Mouse (Mus musculus) lung, embryonic 15.5 days (tissue): ENCODE measurements around the gene Zfp874a. TPM values are rescaled to one million over a fixed set of nuclear protein-coding genes. Genes with fewer than 3 reads are reported as not detected.
"Not testable (repeated sequence)": the region's sequence is repeated elsewhere in the genome, so short reads cannot be mapped to it uniquely, and the experiment has no call there.

ENCODE experiments used
- ATAC-seq: fragments of 200-750 bp; cut with Nextera tagmentation; 2 replicates; pipeline ENCODE4 v1.8.0; 2017; ENCODE audit warnings: moderate number of reproducible peaks, borderline replicate concordance; ENCODE audit not compliant: low FRiP score, low TSS enrichment; ENCODE audit errors: extremely low read depth
- H3K27ac ChIP-seq: fragments of 300-500 bp; sonication (generic); 2 replicates; pipeline ENCODE4 v1.5.1; 2015; ENCODE audit warnings: moderate library complexity, mild to moderate bottlenecking, inconsistent platforms
- H3K27me3 ChIP-seq: fragments of 300-500 bp; sonication (generic); 2 replicates; pipeline ENCODE4 v1.6.1; 2015; ENCODE audit warnings: inconsistent platforms
- H3K36me3 ChIP-seq: fragments of 300-500 bp; sonication (generic); 2 replicates; pipeline ENCODE4 v1.6.1; 2015; ENCODE audit warnings: inconsistent platforms
- H3K4me1 ChIP-seq: fragments of 300-500 bp; sonication (generic); 2 replicates; pipeline ENCODE4 v1.6.1; 2015; ENCODE audit warnings: inconsistent platforms
- H3K4me2 ChIP-seq: fragments of 300-500 bp; sonication (generic); 2 replicates; pipeline ENCODE4 v1.6.1; 2015; ENCODE audit warnings: inconsistent platforms, mild to moderate bottlenecking, moderate library complexity
- H3K4me3 ChIP-seq: fragments of 300-500 bp; sonication (generic); 2 replicates; pipeline ENCODE4 v1.5.1; 2015; ENCODE audit warnings: mild to moderate bottlenecking, inconsistent platforms
- H3K9ac ChIP-seq: fragments of 300-500 bp; sonication (generic); 2 replicates; pipeline ENCODE4 v1.6.1; 2015; ENCODE audit warnings: inconsistent platforms
- H3K9me3 ChIP-seq: fragments of 300-500 bp; sonication (generic); 2 replicates; pipeline ENCODE4 v1.6.1; 2016; ENCODE audit warnings: inconsistent platforms
- WGBS: fragments of 180-500 bp; shearing (Covaris S2); methylation state at CpG from one replicate; pipeline ENCODE4 v1.1.7; 2015; 5-methylcytosine and 5-hydroxymethylcytosine counted together
- polyA plus RNA-seq: library from polyadenylated mRNA; unstranded; fragments of >200 nt; fragmentation: Nextera tagmentation; extraction: Ambion mirVana; gene quantifications from 2 replicates; pipeline ENCODE4 v1.2.1, GENCODE M21; 2015

The Zfp874a gene
- polyA plus RNA-seq, 1 experiment from 2014 or later: 9.6 TPM

DNA sequence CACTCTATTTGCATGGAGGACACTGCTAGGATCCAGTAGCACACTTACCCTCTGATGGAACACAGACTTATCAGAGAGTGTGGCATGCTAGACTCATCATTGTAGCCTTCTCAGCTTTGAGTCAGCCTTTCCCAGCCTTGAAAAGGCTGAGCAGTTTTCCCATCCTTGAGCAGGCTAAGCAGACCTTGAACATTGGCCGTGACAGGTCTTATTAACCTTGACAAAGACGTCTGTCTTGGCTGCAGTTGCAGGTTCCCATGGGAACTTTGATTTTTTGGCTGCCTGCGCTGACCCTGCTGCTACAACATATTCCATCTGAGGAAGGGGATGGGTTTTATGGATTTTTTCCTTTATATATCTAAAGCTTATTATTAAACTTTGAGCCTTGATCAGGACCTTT is 23.3 kb downstream of the Zfp874a start:
- Histone ChIP-seq H3K4me3 (no peak overlapping the region), H3K36me3 (no peaks in the 10 kb centered on the region), H3K9me3 (no peaks in the 10 kb centered on the region), H3K4me2 (no peak overlapping the region), H3K27me3 (no peaks in the 10 kb centered on the region), H3K27ac (no peak overlapping the region), H3K9ac (no peak overlapping the region), H3K4me1 (no peaks in the 10 kb centered on the region)
- no peak for ATAC-seq
- WGBS: 82% methylated on average over 3 of the region's 3 CpGs

DNA sequence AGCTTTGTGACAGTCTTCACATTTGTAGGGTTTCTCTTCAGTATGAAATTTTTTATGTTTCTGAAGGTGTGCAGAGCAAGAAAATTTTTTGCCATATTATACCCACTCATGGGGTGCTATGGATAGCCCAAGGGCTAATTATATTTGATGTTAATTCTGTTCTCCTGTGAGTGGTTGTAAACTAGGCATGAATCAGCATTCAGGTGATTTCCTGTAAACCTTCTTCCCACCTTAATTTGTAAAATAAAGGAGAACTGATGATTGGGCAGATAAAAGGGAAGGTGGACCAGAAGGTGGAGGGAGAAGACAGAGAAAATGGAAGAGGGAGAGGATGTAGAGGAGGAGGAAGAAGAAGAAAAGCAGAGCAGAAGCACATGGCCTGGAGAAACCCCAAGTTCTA is 25.7 kb downstream of the Zfp874a start:
- not testable (repeated sequence) for H3K4me2 ChIP-seq, H3K4me1 ChIP-seq, H3K4me3 ChIP-seq, H3K27me3 ChIP-seq, ATAC-seq, H3K9me3 ChIP-seq, H3K27ac ChIP-seq, H3K9ac ChIP-seq, H3K36me3 ChIP-seq

DNA sequence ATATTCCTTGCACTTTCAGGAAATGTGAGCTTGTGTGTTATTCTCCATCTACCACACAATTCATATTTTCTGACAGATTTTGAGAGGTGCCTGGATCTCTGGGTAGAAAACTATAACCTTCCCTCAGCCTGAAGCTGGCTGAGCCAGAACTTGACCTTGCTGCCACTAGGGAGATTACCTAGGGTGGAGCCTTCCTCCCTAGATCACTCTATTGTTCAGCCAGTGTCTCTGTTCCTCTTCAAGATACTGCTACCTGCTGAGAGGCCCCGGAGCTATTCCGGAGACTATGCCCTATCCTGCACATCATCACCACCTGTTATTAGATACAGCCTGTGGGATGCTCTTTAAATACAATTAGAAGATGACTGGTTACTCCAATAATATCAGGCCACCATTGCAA is 28.9 kb downstream of the Zfp874a start:
- H3K4me2 ChIP-seq, H3K9ac ChIP-seq, H3K9me3 ChIP-seq, ATAC-seq, H3K27me3 ChIP-seq, H3K4me1 ChIP-seq, H3K36me3 ChIP-seq, H3K4me3 ChIP-seq, H3K27ac ChIP-seq: not testable (repeated sequence)
- WGBS: 91% methylated on average over 2 of the region's 2 CpGs

DNA sequence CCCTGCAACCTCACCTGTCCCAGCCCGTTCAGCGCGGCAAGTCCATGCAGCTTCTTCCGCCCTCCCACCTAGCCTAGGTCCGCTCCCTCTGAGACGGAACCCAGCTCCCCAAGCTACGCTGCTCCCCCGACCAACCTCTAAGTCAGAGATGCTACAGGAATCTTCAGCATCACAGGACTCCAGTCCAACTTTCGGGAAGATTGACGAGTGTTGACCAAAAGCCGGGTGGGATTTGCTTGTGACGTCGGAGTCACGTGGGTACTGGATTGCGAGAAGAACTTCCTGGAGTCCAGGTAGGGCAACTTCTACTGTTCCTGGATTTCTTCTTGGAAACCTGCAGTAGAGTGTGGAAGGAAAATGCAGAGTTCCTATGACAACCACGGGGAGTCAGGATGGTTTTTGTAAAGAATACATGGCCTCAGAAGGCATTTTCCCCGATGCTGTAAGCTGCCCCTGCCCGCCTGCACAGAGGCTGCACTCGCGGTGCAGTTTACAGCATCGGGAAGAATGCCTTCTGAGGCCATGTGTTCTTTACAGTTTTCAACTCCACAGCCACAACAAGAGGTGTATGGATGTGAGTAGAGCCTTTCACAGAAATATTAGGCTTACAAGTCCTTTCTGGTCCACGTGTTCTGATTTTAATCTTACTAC is 30.1 kb downstream of the Zfp874a start, which contains the start of gene Zfp459:
Gene Zfp459 (minus strand): TSS at position 212 of the 651 bp plus-strand sequence.
- Histone ChIP-seq H3K9ac (peak within 1 kb of the TSS; percentile 51), H3K27ac (0 out of 2 replicates have a peak within 1 kb of the TSS, but pooled peaks have one; percentile 15), H3K4me3 (peak within 1 kb of the TSS; percentile 58), H3K9me3 (no peaks in the 10 kb centered on the region), H3K36me3 (no peaks in the 10 kb centered on the region), H3K4me2 (peak within 1 kb of the TSS; percentile 73), H3K4me1 (no peaks in the 10 kb centered on the region), H3K27me3 (no peaks in the 10 kb centered on the region)
- ATAC-seq: peak; percentile 77
- WGBS: 2% methylated on average over 22 of the region's 22 CpGs

DNA sequence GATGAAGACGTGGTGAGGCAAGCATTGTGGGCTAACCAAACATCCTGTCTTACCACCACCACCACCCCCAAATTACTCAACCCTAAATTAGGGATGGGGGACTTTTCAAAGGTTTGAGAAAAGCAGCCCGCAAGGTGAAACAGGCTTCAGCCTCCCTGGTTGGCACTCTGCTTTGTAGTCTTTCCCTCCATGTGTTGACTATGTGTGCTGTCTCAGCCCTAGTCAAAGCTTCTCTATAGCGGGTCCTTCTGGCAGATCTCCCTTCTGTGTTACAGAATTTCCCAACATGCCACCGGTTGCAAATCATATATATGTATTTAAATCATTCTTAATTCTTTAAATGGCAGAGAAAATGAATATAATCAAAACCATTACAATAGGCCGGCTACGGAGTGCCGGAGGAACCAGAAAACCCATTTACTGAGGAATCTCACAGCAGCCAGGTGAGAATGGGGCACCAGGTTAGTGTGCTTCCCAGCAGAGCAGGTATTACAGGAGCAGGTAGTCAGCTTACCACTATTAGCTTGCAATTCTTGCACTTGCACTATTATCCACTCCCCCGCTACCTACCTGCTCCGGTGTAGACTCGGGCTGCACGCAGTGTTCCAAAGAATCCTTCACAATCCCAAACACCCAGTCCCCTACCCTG is 30.7 kb downstream of the Zfp874a start:
- H3K4me2 ChIP-seq: peak overlapping the region; percentile 73
- no peaks in the 10 kb centered on the region for H3K4me1 ChIP-seq
- peak overlapping the region; percentile 51 for H3K9ac ChIP-seq
- no peak; the same call in 1 of the 2 replicates for ATAC-seq
- 24% methylated on average over 11 of the region's 11 CpGs for WGBS
- no peaks in the 10 kb centered on the region for H3K9me3 ChIP-seq
- 0 out of 2 replicates have a peak overlapping the region, but pooled peaks have one; percentile 15 for H3K27ac ChIP-seq
- peak overlapping the region; percentile 58 for H3K4me3 ChIP-seq
- H3K27me3 ChIP-seq: no peaks in the 10 kb centered on the region
- H3K36me3 ChIP-seq: no peaks in the 10 kb centered on the region

DNA sequence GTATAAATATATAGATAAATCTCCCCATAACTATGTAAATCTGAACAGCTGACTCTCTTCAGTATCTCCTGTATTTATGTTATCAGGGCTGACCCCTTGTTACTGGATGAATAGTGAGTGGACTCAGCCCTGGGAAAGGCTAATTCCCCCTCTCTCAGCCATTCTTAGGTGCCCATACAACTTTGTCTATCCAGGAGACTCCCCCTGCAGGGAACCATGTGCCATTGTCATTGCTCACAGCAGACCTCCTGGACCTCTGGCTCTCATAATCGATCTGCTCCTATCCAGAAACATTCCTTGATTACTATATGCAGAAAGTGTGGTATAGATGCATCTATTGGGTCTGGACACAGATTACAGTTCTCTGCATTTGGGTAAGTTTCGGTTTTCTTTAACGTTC is 34.6 kb downstream of the Zfp874a start:
- H3K4me2 ChIP-seq: no peak overlapping the region
- no peak overlapping the region for H3K4me3 ChIP-seq
- no peaks in the 10 kb centered on the region for H3K27me3 ChIP-seq
- H3K27ac ChIP-seq: no peak overlapping the region
- no peaks in the 10 kb centered on the region for H3K4me1 ChIP-seq
- H3K9ac ChIP-seq: no peak overlapping the region
- H3K9me3 ChIP-seq: no peaks in the 10 kb centered on the region
- 83% methylated on average over 3 of the region's 3 CpGs for WGBS
- no peak for ATAC-seq
- H3K36me3 ChIP-seq: no peaks in the 10 kb centered on the region

DNA sequence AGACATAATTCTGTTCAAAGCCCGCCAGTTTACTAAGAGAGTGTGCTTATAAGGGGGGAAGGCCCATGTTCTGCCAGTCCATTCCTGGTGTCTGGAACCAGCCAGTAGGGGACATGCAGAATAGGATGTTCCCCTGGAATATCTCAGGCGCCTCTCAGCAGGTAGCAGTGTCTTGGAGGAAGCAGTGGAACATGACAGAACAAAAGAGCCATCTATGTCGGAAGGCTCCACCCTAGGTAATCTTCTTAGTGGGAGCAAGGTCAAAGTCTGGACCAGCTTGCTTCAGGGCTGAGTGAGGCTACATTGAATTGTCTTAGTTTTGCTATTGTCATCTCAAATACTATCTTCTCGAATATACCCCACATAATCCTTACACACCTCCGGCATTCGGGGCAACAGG is 35.7 kb downstream of the Zfp874a start:
- WGBS: 84% methylated on average over 6 of the region's 6 CpGs
- Histone ChIP-seq H3K4me3 (no peak overlapping the region), H3K27ac (no peak overlapping the region), H3K4me1 (no peaks in the 10 kb centered on the region), H3K27me3 (no peaks in the 10 kb centered on the region), H3K4me2 (no peak overlapping the region), H3K9me3 (no peaks in the 10 kb centered on the region), H3K9ac (no peak overlapping the region), H3K36me3 (no peaks in the 10 kb centered on the region)
- ATAC-seq: no peak

DNA sequence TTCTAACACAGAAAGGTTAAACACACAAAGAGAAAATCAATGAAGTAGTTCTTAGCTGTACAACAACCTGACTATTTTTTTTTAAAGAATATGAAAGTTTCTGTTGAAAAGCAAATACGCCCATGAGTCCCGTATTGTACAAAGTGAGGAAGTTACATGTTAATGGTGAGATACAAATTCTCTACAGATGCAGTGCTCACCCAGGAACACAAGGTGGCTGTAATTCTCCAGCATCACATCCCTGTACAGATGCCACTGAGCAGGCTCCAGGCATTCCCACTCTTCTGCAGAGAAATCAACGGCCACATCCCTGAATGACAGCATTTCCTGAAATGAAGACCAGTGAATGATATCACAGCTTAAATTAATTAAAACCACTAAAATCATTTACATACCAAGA is 37.8 kb downstream of the Zfp874a start:
- H3K4me2 ChIP-seq, H3K4me1 ChIP-seq, H3K36me3 ChIP-seq, H3K27me3 ChIP-seq, ATAC-seq, H3K9ac ChIP-seq, H3K4me3 ChIP-seq, H3K9me3 ChIP-seq, H3K27ac ChIP-seq: not testable (repeated sequence)
- WGBS: 65% methylated on average over 3 of the region's 3 CpGs

DNA sequence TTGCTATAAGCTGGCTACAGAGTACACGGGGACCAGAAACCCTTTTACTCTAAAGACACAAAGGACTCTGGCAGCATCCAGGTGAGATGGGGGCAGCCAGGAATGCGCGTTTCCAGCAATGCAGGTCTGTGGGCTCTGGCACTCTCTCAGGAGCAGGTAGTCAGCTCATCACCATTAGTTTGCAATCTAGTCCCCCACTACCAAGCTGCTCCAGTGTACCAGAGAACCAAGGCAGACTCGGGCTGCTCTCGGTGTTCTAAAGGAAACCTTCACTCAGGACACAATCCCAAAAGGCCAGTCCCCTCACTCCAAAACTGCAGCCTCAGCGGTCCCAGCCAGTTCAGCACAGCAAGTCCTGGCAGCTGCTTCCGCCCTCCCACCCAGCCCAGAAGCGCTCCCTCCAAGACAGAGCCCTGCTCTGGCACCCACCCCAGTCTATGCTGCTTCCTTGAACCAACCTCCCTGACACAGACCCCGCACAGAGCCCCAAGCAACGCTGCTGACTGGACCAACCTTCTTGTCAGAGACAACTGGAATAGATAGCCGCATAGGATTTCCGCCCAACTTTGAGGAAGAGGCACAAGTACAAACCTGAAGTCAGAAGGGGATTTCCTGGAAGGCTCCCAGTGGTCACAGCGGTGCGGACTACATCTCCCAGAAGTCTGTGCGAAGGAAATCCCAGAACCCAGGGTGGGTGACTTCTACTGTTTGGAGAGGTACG is 52.1 kb downstream of the Zfp874a start, which contains the start of gene Zfp429:
Gene Zfp429 (minus strand): TSS at position 637 of the 721 bp plus-strand sequence.
- Histone ChIP-seq H3K4me3 (peak within 1 kb of the TSS; percentile 71), H3K9ac (peak within 1 kb of the TSS; percentile 56), H3K27ac (peak within 1 kb of the TSS; percentile 70), H3K4me2 (peak within 1 kb of the TSS; percentile 56)
- peak; percentile 95 for ATAC-seq
- 3% methylated on average over 14 of the region's 16 CpGs for WGBS
- H3K9me3 ChIP-seq, H3K4me1 ChIP-seq, H3K27me3 ChIP-seq, H3K36me3 ChIP-seq: not testable (repeated sequence)

DNA sequence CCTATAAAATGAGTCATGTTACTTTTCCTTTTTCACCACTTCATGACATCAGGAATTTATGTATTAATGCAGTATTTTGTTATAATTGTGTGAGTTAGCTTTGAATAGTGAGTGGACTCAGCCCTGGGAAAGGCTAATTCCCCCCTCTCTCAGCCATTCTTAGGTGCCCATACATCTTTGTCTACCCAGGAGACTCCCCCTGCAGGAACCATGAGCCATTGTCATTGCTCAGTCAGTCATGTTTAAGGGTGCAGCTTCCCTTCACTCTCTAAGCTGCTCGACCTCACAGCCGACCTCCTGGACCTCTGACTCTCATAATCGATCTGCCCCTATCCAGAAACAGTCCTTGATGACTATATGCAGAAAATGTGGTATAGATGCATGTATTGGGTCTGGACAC is 75.2 kb downstream of the Zfp874a start:
- not testable (repeated sequence) for H3K4me1 ChIP-seq, H3K9me3 ChIP-seq, H3K4me2 ChIP-seq, ATAC-seq, H3K4me3 ChIP-seq, H3K9ac ChIP-seq, H3K36me3 ChIP-seq, H3K27ac ChIP-seq, H3K27me3 ChIP-seq
- WGBS: 75% methylated on average over 3 of the region's 3 CpGs

DNA sequence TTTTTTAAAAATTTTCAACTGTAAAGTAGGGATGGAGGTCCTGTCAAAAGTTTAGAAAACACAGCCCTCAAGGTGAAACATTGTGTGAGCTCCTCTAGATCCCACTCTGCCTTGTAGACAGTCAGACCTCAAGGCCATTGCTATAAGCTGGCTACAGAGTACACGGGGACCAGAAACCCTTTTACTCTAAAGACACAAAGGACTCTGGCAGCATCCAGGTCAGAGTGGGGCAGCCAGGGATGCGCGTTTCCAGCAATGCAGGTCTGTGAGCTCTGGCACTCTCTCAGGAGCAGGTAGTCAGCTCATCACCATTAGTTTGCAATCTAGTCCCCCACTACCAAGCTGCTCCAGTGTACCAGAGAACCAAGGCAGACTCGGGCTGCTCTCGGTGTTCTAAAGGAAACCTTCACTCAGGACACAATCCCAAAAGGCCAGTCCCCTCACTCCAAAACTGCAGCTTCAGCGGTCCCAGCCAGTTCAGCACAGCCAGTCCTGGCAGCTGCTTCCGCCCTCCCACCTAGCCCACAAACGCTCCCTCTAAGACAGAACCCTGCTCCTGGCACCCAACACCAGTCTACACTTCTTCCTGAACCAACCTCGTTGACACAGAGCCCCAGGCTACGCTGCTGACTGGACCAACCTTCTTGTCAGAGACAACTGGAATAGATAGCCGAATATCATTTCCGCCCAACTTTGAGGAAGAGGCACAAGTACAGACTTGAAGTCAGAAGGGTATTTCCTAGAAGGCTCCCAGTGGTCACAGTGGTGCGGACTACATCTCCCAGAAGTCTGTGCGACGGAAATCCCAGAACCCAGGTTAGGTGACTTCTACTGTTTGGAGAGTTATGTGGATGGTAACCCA is 76.1 kb downstream of the Zfp874a start, which contains the start of the genes Gm28041 and Zfp456:
Gene Gm28041 (minus strand): TSS at position 684 of the 862 bp plus-strand sequence.
Gene Zfp456 (minus strand): TSS at position 761 of the 862 bp plus-strand sequence.
- not testable (repeated sequence) for H3K9me3 ChIP-seq, H3K36me3 ChIP-seq, H3K27ac ChIP-seq, H3K27me3 ChIP-seq, H3K4me1 ChIP-seq
- Histone ChIP-seq H3K4me2 (peak within 1 kb of the TSS; percentile 60), H3K9ac (peak within 1 kb of the TSS; percentile 36), H3K4me3 (peak within 1 kb of the TSS; percentile 54)
- peak; percentile 91; the same call in 1 of the 2 replicates for ATAC-seq
- WGBS: 14% methylated on average over 14 of the region's 15 CpGs
